Mouse (Mus musculus) granulocyte monocyte progenitor cell, adult 5-6 weeks (primary cell): ENCODE measurements at regions not wholly inside any gene's neighbourhood (a gene's known extent, or its start where the extent isn't known, plus 50 kb on each side); places are given as distances from the start of the nearest gene placed in this dataset.
A peak's percentile ranks its signal among the peaks of the same experiment; 100 is the strongest.
"Not testable (repeated sequence)": the region's sequence is repeated elsewhere in the genome, so short reads cannot be mapped to it uniquely, and the experiment has no call there.

Source experiments
- ATAC-seq: replicated peaks from 2 replicates; pipeline ENCODE4 v1.8.0; 2016; ENCODE audit warnings: mild to moderate bottlenecking, moderate TSS enrichment, inconsistent platforms; ENCODE audit not compliant: poor library complexity, severe bottlenecking

GRCm38 (mm10) chr17:66206074-66206473, 82.8 kb downstream of the Ddx11 start:
- no peak for ATAC-seq

- ATAC-seq, result not testable (repeated sequence)
Observed at GRCm38 (mm10) chr17:66207653-66208497, 84.6 kb downstream of the Ddx11 start.

DNA sequence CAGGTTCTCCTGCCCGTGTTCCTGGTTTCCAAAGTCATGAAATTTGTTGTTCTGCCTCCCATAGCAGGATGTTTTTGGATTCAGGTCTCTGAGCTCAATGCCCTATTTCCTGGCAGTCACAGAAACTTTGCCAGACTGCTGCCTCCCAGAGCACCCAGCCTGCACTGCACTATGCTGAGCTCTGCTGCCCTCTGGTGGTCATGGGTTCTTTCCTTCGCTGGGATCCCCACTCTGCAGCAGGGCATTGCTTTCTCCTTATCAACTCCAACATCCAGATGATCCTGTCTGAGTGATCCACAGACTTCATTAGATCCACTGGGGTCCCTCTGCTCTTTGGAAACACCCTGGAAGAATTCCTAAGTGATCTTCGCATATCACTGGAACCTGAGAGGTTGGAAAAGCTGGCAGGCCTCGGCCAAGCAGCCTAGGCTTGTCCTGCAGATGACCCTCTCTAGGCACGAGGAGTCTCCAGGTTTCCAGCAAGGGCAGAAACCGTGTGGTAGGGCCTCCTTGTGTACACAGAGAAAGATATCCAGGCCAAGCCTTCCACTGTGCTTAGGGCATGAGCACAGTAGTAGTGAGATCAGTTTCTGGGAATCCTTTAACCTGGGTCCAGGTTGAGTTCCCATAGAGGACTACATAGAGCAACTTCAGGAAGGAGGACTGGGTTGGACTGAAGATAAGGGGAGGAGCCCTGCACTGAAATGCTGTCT, 85.6 kb downstream of the Ddx11 start:
- ATAC-seq, result peak; percentile 79

DNA sequence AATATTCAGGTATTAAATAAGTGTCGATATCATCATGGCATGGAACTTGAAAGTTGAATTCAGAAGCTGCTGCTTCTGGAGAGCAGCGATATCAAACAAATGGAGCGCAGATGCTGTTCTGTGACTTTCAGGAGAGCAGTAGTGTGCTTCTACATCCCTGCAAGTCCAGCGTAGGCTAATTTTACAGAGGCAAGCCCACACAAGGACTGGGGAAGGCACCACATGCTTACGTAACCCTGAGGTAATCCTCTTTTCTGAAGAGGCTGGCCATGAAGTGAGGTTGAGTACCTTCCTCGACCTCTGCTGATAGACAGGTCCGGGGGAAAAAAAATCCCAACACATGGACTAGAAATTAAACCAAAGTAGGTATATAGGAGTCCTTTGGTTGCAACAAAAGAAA, 88.2 kb downstream of the Ddx11 start:
- ATAC-seq, result no peak

GRCm38 (mm10) chr17:66212616-66213015, 89.3 kb downstream of the Ddx11 start:
- ATAC-seq, result no peak

DNA sequence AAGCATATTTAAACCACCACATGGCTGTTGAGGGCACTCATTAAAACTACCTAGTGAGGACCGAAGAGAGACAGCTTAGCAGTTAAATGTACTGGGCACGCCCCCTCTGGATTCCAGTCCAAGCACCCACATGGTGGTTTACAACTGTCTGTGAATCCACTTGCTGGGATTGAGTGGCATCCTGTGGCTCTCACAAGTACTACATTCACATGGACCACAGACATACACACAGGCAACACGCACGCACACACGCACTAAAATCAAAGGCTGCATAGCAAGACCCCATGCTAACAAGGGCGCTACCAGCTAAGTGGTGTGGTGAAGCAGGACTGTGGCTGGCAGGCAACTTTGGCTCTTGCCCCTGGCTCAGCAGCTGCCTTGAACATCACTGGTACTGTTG, 95.0 kb downstream of the Ddx11 start:
- no peak for ATAC-seq

- ATAC-seq, result peak; percentile 48
Observed at GRCm38 (mm10) chr17:66219669-66220435, 96.5 kb downstream of the Ddx11 start.

GRCm38 (mm10) chr17:66221256-66221655, 97.9 kb downstream of the Ddx11 start:
- ATAC-seq, result peak; percentile 86

- ATAC-seq, result no peak
Observed at GRCm38 (mm10) chr17:66223711-66224110, 100.4 kb downstream of the Ddx11 start.

DNA sequence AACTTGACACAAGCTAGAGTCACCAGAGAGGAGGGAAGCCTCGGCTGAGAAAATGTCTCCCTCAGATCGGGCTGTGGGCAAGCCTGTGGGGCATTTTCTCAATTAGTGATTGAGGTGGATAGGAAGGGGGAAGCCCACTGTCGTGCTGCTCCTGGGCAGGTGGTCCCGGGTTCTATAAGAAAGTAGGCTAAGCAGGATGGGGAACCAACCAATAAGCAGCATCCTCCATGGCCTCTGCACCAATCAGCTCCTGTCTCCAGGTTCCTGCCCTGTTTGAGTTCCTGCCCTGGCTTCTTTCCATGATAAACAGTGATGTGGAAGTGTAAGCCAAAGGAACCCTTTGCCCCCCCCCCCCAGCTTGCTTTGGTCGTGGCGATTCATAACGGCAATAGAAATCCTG, 100.9 kb downstream of the Ddx11 start:
- no peak for ATAC-seq

- ATAC-seq, result no peak
Observed at GRCm38 (mm10) chr17:66232391-66232790, 109.1 kb downstream of the Ddx11 start.

DNA sequence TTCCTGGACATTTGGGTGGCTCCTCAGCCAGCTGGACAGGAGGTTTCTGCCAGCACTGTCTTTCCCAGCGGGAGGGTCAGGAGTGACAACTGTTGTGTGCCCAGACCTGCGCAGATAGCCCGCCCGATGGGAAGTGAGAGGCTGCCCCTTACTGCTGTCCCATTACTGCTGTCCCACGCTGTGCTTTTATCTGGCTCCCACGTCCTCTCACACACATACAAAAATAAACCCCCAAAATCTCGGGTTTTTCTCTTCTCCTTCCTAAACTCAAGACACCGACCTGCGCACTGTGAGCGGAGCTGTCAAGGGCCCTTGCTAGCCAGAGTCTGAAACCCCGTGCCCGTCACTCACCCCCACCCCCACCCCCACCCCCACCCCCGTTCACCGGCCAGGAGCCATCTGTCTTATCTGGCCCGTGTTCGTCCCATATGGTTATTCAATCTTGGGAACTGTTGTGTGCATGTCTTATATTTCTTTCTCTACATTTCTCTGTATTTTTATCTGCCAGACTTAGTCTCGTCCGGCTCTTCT, 109.6 kb downstream of the Ddx11 start:
- ATAC-seq, result no peak

DNA sequence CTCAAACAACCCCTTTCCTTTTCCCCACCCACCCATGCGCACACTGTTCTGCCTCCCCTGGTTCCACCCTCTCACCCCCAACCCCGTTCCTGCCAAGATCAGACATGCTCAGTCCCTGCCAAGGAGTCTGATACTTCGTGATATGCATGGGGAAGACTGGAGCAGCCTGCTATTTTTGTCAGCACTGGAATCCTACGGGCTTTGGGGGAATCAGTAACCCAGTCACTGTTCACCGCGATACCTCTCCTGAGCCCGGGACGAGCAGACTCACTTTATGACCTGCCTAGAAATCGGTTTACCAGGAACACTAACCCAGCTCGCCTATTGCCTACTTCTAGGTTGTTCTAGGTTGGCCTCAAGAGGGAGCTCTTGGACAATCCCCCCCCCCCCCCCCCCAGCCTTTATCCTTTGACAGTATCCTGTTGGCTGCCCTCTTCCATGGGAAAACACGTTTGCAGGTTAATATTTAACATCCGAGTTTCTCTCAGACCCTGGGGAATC, 110.2 kb downstream of the Ddx11 start:
- ATAC-seq, result no peak

DNA sequence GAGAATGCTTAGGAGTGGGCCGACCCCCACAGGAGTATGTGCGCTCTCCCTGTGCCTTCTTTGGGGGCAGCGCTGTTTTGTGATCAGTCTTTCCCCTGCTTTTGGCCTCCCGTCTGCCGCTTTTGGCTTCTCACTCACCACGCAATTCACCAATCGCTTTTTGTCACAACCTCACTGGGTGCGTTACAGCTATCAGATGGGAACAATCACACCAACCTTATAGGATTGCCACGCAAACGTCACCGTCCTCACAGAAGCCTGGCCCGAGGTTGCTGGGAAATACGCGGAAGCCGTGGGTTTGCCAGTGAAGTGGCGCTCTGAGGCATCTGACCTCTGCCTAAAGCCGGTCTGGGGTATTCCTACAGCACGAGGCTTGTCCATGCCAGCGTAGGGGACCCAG, 111.1 kb downstream of the Ddx11 start:
- no peak for ATAC-seq

GRCm38 (mm10) chr17:66235096-66235805, 111.9 kb downstream of the Ddx11 start:
- peak; percentile 92 for ATAC-seq

GRCm38 (mm10) chr17:66235806-66236335, 112.6 kb downstream of the Ddx11 start:
- no peak for ATAC-seq

DNA sequence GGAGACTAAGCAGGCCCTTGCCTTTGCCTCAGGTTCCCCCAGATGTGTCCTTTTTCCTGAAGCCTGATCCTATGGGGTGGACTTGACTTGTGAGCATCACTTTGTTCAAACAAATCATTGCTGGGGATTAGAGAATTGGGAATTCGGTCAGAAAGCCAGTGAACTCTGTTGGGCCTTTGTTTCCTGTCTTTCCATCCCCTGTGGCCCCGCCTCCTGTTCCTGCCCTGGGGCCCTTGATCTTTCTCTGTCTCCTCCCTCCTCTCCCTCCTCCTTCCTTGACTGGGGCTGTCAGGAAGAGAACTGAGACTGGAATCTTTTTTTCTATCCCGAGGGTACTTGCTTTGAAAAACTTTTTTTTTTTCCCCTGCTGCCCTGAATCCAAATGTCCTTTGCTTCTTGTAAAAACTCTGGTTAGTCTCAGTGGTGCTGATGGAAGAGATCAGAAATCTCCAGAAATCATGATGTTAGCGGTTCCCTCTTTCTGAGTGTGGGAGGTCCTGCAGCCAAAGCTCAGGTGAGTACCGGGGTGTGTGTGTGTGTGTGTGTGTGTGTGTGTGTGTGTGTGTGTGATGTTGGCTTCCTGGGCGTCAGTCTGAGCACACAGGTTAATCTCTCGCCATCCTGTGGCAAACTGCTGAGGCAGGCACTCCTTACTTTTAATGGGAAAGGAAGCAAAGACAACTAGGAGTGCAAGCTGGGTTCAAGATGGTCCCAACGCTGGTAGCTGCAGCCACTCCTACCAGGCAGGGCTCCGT, 118.7 kb downstream of the Ddx11 start:
- no peak for ATAC-seq

DNA sequence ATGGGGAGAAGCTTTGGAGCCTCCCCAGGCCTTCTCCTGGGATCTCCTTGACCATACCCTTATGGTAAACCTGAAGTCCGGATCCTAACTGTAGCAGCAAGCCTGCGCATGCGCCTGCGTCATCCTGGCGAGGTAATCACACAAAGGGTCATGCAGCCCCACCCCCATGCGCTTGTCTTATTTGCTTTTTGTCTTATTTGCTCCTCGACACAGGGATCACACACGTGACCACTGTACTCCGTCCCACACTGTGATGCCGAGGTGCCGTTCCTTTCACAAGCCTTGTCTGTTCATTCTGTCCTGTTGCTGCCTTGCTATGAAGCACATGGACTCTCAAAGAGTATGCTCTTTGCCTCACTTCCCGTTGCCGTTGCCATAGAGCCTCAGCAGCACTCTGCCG, 120.9 kb downstream of the Ddx11 start:
- no peak for ATAC-seq

DNA sequence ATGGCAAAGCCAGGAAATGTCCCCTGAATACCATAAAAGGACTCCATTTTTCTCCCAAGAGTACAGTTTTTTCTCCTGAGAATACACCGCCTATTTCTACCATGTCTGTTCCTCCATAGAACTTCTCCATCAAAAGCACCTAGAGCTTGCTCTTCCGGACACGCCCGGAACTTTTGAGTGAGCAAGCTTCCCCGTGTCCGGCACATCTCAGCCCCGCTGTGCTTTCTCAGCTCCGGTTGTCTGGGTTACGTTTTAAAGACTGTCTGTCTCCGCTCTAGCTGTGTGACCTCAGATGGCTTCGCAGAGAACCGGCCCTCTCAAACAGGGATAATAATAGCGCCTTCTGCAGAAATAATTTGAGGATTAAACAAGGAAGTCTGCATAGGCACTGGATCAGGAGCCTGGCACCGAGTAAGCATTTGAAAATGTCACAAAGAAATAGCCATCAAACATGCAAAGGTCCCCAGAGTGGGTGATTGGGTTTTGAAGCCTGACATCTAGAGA, 122.8 kb downstream of the Ddx11 start:
- ATAC-seq, result no peak
